Mouse (Mus musculus) thymus, postnatal 25 days (tissue): ENCODE measurements at regions not wholly inside any gene's neighbourhood (a gene's known extent, or its start where the extent isn't known, plus 50 kb on each side); places are given as distances from the start of the nearest gene placed in this dataset.

Source experiments
- DNase-seq: peaks from one replicate; pipeline ENCODE4 v3.0.0; 2022

- no peak for DNase-seq
These were observed 116.7 kb upstream of the Cpm start for GRCm38 (mm10) chr10:117512424-117513257.

- no peak for DNase-seq
These were observed 117.6 kb upstream of the Cpm start for GRCm38 (mm10) chr10:117511483-117512406.

- DNase-seq = no peak
These were observed 118.5 kb upstream of the Cpm start for GRCm38 (mm10) chr10:117510529-117511482.

- DNase-seq = no peak
These were observed 119.1 kb upstream of the Cpm start for GRCm38 (mm10) chr10:117510224-117510486.

DNA sequence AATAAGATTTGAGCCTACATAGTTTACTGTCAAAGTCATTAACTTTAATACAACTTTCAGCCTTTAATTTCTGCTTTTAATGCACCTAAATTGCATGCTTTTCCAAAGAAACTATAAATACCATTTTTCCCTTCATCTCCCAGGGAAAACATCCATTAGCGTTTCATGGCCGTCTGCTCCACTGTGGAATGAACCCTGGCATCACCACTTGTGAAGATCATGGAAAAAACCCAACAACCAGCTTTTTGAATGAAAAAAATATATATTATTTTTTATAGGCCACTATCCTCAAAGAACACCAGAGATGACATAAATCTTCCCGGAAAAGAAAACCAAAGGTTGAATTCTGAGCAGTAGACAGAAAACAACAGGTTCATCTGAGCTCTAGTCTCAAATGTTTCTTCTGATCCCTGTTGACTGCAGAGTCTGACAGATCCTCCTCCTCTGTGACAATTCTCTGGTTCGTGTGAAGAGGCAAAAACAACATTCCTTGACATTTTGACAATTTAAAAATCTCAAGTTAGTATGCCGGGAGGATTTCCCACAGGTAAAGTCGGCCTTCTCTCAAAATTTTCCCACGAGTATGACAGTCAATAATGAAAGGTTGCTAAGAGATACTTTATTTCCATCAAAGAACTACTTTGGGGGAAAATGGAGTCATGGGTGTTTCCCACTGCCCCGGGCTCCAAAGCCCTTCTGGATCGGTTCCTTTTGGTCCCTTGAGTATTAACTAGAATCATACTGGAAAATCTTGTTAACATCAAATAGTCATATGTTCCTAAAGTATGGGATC lies 119.7 kb upstream of the Cpm start:
- DNase-seq = no peak

DNA sequence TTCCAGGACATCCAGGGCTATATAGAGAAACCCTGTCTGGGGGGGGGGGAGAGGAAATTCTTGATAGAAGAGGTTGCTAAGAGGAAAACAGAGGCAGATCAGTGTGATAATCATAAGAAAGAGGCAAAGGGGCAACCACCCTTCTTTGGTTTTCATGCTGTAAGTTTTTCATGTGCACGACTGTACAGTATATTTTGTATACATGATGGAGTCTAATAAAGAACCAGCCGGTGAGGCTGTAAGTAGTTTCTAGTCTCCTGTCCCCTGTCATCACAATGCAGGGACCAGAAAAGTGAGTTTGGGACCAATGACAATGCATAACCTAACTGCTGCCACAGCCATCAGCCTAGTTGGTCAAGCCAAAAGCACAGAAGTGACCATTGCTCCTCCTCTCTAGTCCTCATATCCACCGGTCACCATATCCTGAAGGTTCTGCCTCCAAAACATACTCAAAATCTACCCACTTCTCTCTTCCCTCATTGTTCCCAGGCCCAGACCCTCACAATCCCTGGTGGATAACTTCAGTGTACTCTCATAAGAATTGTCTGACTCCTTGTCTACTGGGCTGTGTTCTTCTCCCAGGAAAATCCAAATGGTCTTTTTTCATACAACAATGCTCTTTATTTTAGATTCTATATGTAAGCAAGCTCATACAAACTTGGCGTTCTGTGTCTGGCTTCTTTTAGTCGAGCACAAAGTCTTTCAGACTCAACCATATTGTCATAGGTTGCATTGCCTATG lies 122.9 kb upstream of the Cpm start:
- DNase-seq = no peak

DNA sequence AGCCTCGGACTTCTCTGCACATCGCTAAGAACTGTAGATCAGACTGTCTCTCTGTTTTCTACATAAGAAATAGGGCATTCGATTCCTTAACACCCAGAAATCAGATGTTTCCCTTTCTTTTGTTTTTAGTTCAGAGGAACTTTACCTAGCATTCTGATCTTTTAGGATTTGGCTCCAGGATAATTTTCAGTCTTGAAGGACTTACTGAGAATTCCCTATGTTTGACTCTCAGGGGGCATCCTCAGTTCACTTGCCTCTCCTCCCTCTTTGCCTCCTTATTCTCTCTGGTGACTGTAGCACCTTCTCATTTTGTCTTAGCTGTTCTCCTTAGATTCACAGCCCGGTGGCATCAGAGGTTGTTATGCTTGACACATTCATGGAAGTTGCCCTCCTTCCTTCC lies 123.8 kb upstream of the Cpm start:
- no peak for DNase-seq

DNA sequence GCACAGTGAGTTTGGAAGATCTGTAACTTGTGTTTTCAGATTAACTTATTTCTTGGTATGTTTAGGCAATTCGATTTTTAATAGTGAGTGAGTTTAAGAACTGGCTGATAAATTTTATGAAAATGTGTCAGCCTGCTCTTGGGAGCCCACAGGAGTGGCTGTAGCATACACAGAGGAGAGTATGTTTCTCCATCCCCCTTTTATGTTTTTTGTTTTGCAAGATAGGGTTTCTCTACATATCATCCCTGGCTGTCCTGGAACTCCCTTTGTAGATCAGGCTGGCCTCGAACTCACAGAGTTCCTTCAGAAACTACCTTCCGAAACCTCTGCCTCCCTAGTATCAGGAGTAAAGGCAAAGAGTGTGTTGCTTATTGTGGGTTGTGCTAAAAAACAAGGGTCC lies 124.2 kb upstream of the Cpm start:
- DNase-seq = no peak

DNA sequence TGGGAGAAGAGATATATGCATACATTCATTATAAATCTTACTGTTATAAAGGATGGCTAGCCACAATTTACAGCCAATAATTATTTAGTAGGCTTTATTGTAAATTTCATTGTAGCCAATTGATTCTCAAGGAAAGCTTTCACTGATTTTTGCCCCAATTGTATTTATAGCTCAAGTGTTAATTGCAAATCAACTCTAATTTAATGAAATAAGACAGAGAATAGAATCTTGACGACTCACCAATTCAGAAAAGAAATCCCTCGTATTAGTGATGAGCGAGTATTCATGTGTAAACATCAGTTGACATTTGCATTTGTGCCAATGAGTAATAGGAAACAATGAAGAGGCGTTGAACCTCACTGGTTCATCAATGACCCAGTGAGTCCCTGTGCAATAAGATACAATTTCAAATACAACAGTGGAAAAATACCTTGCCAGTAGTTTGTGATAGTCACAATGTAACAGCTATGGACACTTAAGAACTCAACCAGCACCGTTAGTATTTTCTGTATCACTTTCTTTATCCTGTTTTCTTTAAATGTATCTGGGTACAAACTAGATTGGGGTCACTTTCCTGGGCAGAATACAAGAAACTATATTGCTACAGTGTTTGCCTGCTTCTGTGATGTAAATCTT lies 124.6 kb upstream of the Cpsf6 start:
- DNase-seq = no peak

- no peak for DNase-seq
These were observed 123.7 kb upstream of the Cpsf6 start for GRCm38 (mm10) chr10:117503222-117504184.

DNA sequence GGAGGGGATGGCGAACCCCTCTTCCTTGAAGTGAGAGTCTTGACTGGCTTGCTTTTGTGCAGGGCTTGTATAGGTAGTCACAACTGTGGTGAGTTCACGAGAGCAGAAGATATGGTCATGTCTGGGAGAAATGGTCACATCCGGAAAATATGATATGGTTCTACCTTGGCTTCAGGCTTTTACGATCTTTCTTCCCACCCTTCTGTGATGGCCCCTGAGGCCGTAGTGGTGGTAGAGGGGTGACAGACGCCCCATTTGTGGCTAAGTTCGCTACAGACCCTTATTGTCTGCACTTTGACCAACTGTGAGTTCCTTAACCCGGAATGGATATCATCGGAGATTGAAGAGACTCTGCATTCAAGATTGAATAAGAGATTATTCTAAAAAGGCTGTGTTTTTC lies 122.9 kb upstream of the Cpsf6 start:
- no peak for DNase-seq

- DNase-seq = no peak
These were observed 122.3 kb upstream of the Cpsf6 start for GRCm38 (mm10) chr10:117502135-117502534.

DNA sequence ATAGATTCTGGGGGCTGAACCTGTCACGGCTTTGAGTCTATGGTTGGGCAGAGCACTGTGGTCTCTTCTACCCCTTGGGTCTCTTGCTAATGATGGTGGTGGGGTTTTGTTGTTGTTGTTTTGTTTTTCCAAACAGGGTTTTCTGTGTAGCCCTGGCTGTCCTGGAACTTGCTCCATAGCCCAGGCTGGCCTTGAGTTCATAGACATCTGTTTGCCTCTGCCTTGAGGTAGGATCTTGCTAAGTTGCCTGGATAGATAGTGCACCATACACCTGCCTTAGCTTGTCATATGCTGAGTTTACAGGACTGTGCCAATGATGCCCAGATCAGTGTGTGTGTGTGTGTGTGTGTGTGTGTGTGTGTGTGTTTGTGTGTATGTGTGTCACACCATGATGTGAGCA lies 121.6 kb upstream of the Cpsf6 start:
- no peak for DNase-seq

DNA sequence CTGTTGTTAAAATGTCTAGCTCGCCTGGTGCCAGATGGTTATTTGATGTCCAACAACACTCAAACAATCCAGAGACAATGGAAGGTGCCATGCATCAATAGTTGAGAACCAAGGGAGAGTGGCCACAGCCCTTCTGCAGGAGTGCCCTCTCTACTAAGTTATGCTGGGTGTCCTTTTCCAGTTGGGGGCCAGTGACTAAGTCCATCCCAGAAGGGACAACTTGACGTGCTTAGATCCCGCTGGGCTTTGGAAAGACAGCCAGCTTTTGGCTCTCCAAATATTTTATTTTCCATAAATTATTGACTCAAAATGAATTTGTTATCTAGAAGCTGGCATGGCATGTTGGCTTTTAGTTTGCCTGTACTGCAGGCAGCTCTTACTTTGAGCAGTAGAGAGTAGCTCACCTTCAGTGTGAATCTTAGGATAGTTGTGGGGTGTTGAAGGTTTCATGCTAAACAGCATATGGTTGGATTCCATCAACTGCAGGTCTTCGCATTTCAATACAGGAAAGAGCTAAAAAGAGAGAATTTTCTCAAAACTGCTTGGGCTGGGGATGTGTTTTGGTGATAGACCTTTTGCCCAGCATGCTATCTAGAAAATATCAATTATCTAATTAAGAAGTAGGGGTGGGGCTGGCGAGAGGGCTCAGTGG lies 120.8 kb upstream of the Cpsf6 start:
- DNase-seq = no peak

GRCm38 (mm10) chr10:117499864-117500453 lies 120.1 kb upstream of the Cpsf6 start:
- no peak for DNase-seq

- DNase-seq = no peak
These were observed 119.5 kb upstream of the Cpsf6 start for GRCm38 (mm10) chr10:117499177-117499863.

DNA sequence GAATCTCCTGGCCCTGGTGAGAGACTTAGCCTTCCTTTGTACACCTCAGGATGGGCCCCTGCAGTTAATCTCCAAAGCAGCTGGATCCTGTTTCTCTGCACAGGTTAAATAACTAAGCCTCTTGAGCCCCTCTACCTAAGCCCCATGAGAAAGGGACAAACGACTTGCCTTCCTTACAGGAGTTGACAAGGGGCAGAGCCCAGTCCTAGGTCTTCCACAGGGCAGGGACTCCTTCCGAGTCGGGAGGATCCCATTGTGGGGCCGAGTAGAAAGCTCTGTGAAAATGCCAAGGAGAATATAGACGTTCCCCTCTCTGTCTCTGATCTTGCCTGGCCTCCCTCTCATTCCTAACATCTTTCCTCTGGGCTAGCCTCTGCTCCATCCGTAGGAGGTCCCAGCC lies 118.7 kb upstream of the Cpsf6 start:
- DNase-seq = no peak
